Mouse (Mus musculus): ENCODE measurements at regions not wholly inside any gene's neighbourhood (a gene's known extent, or its start where the extent isn't known, plus 50 kb on each side); places are given as distances from the start of the nearest gene placed in this dataset.
"Not testable (repeated sequence)": the region's sequence is repeated elsewhere in the genome, so short reads cannot be mapped to it uniquely, and the experiment has no call there.

DNA sequence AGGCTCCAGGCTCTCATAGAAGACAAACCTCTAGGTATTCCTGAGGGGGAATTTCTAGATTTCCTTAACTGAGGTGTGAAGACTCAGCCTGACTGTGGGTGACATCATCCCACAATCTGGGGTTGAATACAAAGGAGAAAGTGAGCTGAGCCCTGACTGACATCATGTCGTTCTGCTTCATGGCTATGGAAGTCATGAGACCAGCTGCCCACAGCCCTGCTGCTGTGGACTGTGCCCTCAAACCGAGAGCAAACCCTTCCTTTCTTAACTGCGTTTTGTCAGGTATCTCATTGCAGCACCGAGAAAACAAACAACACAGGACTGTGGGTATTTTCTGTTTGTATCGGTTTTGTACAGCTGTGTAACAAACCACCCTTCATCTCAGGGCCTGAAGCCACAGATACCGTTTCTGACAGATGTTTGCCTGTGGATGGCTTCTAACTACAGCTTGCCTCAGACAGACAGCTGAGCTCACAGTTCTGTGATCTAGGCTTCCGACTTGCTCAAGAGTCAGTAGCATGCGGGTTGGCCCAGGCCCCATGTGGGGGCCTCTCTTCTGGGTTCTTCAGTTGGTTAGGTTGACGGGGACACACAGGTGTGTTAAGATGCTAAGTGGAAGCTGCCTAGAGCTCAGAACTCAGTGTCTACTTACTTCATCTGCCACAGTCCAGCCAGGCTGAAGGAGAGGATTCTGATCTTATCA, 150.9 kb downstream of the Tpra1 start:
- DNase-seq (ENCODE audit: low spot score in 2 of 2) = no peak

DNA sequence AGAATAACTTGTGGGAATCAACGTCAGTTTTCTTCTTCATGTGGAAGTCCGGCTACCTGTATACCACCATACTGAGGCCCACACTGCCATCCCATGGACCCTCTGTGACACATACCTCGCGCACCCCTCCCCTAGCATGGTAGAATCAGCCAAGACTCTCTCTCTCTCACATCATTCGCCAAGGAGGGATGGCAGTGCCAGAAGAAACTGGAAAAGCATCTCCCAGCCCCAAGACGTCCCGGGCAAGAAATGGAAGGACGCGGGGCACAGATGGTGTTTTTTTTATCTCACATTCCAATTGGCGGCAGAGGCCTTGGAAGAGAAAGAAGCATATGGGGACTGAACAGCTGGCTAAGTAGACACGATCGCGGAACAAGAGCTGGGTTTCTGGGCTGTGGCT, 152.0 kb downstream of the Tpra1 start:
- DNase-seq (ENCODE audit: low spot score in 2 of 2) = no peak

DNA sequence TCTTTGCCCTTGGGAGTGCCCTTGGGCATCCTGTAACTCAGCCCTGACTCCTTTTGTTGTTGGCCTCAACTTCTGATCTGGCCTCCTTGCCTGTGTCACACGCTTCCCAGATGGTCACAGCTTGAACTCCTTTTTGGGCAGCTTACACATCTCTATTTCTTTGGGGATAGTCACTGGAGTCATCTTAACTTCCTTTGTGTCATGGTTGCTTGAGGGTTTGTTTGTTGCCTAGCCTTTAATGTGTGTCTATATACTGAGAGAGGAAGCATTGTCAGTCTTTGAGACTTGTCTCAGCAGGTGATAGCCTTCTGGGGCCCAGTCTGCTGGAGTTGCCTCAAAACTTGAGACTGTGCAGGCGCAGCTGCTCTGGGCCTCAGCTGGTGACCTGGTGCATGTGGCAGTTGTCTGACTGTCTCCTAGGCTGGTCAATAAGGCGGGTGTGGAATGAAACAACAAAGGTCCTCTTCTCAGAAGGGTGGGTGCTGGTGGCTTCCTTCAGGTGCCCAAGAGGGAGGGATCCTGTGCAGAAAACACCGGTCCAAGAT, 157.5 kb downstream of the Tpra1 start:
- DNase-seq (ENCODE audit: low spot score in 2 of 2) = no peak

DNA sequence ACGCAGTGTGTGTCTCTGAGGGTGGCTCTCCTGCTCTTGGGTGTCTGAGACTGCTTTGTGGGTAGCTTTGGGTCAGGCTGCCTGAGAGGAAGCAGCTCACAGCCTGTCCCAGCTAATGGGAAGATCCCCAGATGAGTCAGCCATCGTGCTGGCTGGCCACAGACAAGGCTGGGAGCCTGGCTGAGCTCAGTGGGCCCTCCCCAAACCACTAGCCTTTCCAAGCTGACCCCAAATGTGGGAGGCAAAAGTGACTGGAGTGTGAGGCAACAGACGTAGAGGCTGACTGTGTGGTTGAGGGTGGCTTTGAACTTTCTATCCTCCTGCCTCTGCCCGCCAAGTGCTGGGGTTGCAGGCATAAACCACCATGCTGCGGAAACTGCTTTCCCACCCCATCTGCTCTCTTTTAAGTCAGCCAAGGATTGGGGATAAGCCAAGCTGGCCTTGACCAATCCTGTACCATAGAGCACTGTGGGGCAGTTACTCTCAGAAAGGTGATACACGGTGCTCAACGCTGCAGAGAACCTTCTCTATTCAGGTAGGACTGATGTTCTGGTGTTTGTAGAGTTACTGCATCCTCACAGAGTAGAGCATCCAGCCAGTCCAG, 163.0 kb downstream of the Tpra1 start:
- DNase-seq (ENCODE audit: low spot score in 2 of 2) = no peak

DNA sequence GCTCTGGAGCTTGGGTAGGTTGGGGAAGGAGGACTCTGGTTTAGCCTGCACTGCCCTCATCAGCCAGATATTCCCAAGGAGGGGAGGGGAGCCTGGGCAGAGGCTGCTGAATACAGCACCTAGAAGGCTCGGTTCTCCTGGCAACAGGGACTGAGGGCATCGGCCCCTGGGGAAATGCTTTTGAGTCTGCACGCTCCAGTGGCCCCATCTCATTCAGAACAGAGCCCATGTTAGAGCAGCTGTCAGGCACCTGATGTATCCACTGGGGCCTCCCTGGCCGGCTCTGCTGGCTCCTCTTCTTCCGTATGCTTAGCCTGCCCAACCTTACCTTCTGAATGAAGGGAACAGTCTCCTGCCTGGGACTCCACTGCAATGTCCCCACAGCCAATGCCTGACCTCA, 164.5 kb downstream of the Tpra1 start:
- DNase-seq (ENCODE audit: low spot score in 2 of 2) = no peak

DNA sequence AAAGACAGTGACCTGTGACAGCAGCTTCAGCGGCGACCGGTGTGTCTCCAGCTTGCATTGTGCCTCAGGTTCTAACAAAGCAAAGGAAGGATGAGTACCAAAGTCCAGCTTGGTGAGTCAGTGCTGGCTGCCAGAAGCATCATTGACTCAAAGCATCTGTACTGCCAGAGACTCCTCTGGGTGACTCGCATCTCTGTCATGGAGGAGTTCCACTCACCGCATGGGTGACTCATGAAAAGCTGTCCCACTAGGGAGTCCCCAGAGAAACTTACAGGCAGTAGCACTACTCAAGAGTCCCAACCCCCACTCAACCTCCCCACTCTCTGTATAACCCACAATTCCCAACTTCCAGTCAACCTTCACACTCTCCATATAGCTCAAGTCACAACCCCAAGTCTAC, 166.2 kb downstream of the Tpra1 start:
- DNase-seq (ENCODE audit: low spot score in 2 of 2) = no peak

DNA sequence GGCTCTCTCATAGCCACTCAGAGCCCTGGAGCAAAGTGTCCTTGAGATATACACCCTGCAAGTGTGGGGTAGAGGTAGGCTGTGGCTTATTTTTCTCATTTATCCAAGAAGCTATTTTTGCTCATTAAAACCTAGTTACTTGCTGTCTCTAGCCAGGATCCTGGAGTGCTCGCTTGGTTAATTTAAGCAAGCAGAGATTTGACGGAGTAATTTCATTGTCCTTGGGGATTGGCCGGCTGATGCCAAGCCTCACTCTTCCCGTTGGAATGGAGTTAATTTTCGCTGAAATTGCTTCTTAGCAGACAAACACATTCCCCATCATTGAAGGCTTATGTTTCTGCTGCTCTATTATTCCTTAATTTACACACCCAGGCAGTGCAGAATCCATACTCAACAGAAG, 167.1 kb downstream of the Tpra1 start:
- no peak for DNase-seq (ENCODE audit: low spot score in 2 of 2)

DNA sequence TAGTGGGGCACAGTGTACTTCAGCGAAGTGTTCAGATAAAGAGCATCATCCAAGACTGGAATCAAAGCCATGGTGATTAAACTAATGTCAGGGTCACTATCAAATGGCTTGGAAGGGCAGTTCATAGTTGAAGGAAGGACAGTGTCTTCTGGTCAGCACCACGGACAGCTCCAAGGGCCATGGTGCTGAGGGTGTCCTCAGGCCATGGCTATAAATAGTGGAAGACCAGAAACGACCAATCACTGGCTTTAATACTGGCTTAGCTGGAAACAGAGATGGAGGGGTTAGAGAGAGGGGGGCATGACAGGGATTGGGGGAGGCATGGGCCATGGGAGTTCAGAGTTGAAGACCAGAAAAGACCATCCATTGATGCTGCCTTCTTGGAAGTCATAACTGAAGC, 168.0 kb downstream of the Tpra1 start:
- no peak for DNase-seq (ENCODE audit: low spot score in 2 of 2)

DNA sequence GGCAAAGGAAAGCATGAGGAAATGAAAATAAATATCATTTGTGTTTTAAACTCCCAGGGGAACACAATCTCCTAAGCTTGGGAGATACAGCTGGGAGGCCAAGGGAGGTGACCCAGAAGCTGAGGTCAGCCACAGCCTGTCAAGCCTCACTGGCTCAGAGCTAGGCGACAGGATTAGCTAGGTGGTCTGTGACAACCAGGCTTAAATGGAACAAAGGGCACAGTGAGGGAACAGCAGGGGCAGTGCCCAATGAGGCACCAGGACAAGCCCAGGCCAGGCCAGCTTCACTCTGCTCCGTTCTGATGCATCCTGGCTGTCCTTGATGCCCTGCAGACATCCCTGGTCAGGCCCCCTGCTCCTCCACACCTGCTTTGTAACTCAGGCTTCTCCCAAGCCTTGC, 169.7 kb downstream of the Tpra1 start:
- DNase-seq (ENCODE audit: low spot score in 2 of 2) = no peak

DNA sequence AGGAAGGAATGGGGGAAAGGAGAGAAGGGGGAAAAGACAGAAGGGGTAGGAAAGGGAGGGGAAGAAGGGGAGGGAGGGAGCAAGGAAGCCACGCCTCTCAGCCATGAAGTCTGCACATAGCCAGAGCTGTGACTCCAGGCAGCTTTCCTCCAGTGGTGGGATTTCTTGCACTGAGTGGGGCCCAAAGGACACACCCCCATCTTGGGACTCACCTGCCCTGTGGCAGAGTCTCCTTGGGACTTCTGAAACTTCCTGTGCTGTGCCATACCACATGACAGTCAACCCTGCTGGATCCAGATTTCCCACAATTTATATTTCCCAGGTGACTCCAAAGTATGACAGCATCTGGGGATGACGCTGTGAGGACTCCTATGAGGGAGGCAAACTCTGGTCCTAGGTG, 170.5 kb downstream of the Tpra1 start:
- DNase-seq (ENCODE audit: low spot score in 2 of 2) = no peak

DNA sequence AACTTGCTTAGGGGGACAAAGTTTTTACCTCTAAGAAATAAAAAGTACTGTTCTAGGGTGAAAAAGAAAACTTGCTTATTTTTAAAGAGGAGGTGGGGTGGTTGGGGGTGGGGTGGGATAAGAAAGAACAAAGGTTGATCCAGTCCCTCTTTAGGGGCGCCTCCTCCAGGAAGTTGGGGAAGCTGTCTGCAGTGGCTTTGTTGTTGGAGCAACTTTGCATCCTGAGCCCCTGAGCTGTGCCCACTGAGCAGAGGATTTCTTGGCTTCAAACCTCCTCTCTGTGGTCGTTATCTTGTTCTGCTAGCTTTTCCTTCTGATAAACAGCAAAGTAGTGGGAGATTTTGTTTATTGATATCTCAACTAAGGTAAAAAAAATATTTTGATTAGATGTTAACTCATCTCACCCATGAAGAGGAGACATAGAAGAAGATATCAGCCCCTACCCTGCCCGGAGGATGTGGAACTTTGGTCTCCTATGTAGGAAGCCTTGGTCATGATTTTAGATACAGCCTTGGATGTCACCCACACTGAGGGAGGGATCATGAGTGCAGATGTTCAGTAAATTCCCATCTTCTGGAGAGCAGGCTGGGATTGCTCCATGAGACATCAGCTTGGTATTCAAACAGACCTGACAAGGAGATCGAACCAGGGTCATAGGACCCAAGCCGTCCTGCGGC, 179.7 kb downstream of the Tpra1 start:
- DNase-seq (ENCODE audit: low spot score in 2 of 2) = no peak

DNA sequence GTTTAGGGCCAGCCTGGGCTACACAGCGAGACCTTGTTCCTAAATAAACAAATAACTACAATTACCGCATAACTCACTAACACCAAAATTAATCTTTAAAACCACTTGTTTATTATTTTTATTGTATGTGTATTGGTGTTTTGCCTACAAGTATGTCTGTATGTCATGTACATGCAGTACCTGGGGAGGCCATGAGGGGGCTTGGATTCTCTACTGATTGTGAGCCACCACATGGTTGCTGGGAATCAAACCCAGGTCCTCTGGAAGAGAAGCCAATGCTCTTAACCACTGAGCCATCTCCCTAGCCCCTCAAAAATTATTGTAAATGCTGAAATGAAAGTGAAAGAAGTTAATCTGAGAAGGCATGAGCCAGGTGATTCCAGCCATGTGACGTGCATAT, 182.4 kb downstream of the Tpra1 start:
- DNase-seq (ENCODE audit: low spot score in 2 of 2) = no peak

DNA sequence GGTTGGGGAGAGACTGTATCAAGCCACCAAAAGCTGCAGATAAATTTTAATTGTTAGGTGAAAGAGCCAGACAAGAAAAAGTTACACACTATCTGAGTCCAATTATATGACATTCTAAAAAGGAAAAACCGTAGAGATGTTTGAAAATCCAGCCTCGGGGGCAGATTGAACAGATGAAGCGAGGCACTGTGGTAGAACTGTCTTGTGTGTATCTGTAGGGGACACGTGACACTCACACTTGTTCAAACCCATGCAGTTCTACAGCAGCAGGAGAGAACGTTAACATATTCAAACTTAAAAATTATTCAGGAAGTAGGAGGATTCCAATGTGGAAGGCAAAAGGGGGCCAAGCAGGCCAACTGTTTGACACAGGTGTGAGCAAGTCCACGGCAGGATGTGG, 183.1 kb downstream of the Tpra1 start:
- no peak for DNase-seq (ENCODE audit: low spot score in 2 of 2)

DNA sequence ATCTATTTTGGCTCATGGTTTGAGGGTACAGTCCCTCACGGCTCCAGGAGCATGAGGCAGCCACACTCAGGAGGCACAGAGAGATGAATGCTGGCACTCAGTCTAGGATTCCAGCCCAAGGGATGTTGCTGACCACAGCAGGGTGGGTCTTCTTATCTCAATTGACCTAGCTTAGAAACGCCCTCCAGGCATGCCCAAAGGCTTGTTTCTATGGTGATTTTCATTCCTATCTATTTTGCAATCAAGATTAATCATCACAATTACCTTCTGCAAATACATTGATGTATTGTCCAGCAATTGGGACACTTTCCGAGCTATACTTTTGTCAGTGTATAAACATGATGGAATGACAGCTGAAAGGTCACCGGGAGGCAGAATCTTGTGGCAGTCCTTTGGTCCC, 185.6 kb downstream of the Tpra1 start:
- DNase-seq (ENCODE audit: low spot score in 2 of 2) = no peak

DNA sequence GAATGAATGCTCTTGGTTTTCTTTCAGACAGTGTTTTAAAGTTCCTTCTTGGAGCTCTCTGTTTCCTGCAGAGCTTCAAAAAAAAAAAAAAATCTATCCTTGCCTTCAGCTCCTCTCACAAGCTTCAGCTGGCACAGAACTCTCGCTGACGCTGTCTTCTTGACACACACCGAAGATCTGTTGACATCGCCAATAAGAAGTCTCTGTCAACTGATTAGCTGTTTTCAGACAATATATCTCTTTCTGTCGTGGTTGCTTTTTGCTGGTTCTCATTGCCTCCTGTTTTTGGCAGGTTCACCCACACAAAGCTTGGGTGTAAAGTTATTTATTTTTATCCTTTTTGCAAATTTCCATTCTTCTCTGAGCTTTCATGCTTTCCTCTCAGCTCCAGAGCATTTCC, 188.0 kb downstream of the Tpra1 start:
- DNase-seq (ENCODE audit: low spot score in 2 of 2) = no peak

DNA sequence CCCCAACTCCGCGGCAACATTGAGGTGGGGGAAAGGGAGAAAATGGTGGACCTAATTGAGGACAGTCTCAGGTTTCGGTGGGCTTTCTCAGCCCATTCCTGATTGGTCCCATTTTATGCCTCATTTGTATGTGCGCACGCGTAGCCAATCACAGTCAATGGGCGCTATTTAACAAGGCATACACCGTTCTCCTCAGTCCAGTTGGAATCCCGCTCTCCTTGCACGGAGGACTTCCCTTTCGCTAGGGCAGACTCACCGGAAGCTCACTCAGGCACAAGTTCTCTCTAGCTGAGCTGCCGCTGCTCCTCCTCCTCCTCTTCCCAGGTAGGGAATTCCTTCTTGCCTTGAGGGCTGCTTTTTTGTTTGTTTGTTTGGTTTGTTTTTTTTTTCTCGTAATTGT, 193.9 kb downstream of the Tpra1 start:
- DNase-seq (ENCODE audit: low spot score in 2 of 2) = no peak

DNA sequence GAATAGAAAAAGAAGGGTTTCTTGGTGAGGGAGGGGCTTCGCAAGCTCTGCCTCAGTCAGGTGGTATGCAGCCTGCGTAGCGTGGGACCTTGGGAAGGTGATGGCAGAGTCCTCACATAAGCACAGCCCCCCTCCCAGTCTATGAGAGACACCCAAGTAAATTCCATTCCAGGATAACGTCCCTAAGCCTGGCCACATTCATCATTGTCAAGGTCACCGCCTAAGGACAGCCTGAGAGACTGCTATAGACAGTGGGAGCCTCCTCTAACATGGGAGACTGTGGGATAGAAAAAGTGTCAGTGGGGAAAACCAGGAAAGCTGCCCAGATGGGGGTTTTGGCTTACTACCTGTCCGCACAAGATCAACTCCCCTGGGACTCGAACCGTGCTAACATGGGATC, 195.5 kb downstream of the Tpra1 start:
- DNase-seq (ENCODE audit: low spot score in 2 of 2) = no peak

DNA sequence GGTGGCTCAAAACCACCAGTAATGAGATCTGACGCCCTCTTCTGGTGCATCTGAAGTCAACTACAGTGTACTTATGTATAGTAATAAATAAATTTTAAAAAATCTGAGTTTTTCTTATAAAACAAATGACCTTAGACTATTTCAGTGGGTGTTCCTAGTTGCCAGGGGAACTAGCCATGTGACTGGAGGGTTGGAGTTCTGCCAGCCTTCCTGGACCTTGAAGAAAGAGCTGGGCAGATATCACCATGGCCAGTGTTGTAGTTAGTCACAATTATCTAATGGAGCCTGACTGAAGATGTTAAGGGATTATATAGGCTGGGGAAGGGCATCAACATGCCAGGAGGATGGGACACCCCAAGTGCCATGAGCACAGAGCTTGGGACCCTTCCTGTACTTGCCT, 217.2 kb downstream of the Tpra1 start:
- DNase-seq (ENCODE audit: low spot score in 2 of 2) = no peak

DNA sequence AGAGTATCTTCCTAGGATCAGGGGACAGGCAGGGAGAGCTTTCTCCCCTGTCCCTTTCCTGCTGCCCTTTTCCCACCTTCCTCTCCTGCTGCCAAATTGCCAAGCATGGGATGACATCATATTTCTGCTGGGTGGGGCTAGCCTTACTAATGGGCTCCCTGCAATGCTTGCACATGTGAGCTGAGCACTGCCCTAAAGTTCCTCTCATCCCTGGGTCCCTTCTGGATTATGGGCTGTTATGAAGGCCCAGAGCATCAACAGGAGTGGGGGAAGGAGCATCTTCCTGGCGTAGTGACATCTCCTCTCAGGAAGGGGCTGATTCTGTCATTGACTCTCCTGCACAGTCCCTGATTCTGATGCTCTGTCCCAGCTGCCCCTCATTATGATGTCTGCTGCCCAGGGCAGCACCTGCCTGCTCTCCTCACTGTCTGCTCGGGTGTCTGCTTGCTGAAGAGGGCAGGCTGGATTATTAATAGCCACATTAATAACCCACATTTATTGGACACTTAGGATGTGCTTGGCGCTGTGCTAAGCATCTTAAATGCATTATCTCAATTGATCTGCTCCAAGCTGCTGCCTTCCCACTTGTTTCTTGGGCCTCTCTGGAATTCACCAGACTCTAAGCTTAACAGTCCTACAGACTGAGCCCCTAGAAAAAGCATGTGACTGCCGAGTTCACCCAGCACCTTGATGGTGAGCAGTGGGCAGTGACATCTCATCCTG, 219.1 kb downstream of the Tpra1 start:
- no peak for DNase-seq (ENCODE audit: low spot score in 2 of 2)

DNA sequence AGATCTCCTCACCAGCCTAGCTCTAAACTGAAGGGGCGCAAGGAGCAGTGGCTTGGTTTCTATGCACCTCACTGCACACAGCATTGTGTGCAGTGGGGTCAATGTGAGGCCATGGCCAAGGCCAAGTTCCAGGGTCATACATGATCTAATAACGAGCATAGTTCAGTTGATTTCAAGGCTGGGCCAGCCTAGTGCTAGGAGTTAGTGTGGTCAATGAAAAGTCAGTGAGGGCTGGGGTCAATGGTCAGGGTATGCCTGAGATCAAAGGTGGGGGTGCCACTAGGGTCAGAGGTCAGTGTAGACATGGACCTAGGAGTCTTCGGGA, 219.7 kb downstream of the Tpra1 start:
- DNase-seq (ENCODE audit: low spot score in 2 of 2) = no peak

DNA sequence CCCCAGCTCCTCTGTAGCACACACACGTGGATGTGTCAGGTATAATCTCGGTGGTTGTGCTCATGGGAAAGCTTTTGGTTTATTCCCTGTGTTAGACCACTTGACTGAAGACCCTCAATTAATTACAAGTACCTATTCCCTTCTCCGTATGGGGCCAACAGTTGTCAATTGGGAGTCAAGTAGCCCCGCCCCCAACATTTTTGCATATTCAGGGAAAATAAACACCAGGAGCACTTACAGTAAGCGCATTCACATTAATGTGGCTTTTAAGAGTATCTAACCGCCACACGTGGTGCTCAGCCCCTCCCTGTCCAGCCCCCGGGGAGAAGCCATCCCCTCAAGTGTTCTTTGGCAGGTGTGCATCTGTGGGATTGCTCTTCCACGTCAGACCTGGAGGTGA, 223.9 kb downstream of the Tpra1 start:
- no peak for DNase-seq (ENCODE audit: low spot score in 2 of 2)

DNA sequence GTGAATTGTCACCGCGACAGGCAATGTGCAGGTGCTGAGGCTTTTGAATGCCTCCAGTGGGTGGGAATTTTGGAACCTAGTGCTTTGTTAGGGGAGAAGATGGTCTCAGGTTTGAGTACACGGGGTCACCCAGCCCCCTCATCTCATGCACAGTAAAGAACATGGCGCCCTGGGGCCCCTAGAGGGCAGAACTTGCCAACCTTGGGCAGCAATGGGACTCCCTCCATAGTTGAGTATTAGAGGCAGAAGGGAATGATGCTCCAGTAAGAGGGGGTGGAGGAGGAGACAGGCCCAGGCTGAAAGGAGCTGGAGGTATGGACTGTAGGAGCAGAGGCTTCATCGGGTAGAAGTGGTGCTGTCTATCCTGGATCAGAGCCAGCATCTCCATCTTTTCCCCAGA, 226.1 kb downstream of the Tpra1 start:
- not testable (repeated sequence) for DNase-seq (ENCODE audit: low spot score in 2 of 2)

DNA sequence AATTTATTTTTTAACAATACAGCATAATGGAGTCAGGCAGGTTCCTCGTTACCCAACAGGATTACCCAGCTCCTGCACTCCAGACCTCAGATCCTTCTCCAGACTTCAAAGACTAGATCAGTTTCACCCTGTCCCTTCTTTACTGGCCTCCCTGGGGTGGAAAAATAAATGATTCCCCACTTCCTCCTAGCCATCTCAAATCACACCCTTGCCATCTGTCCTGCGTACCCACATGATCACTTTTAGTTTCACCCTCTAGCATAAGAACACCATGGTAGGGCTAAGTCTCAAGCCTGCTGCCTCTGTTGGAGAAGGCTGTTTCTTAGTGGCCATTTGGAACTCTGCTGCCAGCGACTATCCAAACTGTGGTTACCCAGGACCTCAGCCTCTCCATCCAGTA, 222.0 kb downstream of the Plxna1 start:
- DNase-seq (ENCODE audit: low spot score in 2 of 2) = no peak

All from frontal cortex, postnatal 14 days (tissue).